In the genomic region with DNA sequence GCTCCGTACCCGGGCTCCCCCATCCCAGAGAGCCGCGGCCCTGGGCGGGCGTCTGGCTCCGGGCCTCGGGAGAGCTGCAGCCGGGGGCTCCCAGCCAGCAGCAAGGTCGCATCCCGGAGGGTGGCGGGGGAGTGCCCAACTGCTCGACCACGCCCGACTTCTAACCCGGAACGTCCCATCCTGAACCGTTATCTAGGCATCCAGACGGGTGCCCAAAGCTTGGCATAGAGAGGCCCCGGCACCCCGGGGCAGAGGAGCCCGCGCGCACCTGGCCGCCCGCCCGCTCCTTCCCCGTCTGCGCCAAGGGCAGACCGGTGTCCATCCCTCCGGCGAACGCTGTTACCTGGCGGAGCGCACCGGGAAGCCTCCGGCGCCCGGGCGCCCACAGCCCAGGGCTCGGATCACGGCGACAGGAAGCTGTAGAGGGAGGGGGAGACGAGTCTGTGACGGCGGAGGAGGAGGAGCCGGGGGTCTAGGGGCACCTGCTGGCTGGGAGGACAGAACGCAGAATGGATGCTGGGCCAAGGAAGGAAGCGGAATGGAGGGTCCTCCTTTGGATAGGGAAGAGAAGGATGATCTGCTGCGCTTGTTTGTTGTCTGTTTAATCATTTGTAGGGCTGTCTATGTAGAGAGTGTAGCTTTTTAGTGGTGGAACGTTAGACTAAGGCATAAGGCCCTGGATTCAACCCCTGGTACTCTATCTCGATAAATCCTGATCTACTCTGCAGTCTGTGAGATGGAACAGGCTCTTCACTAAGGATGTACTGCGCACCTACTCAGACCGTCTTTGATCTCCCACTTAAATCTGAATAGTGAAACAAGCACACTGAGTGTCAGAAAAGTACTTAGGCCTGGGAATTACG, we compare ENCODE assay signal across 8 mouse cellular contexts. TPM values are rescaled to one million over a fixed set of nuclear protein-coding genes. Genes with fewer than 3 reads are reported as not detected.
A peak's percentile ranks its signal among the peaks of the same experiment; 100 is the strongest.
DNase-seq lines count a peak whose midpoint lies in the region; ATAC-seq and TF ChIP-seq lines count a peak whose summit lies in the region.

A gene (minus strand): TSS at position 437 of the 863 bp plus-strand sequence.

- peak; percentile 88 for ATAC-seq in heart, embryonic 14.5 days (ENCODE audit: insufficient number of reproducible peaks, insufficient read depth, low FRiP score, low read depth)
- peak; percentile 66; the same call in 1 of the 2 replicates for ATAC-seq in kidney, postnatal 0 days (replicated peaks; ENCODE audit: low FRiP score, low read depth)
- peak; percentile 99 for ATAC-seq in liver, embryonic 13.5 days (ENCODE audit: low read depth)
- ATAC-seq in neural tube, embryonic 13.5 days (ENCODE audit: low read depth): peak; percentile 97

- H3K27me3 ChIP-seq in forebrain, embryonic 10.5 days (ENCODE audit: poor library complexity, severe bottlenecking): no peaks in the 10 kb centered on the region; the same call in 1 of the 2 replicates
- H3K27me3 ChIP-seq in heart, embryonic 14.5 days (ENCODE audit: control insufficient read depth, insufficient read depth, low read length): no peaks in the 10 kb centered on the region
- no peaks in the 10 kb centered on the region for H3K27me3 ChIP-seq in kidney, postnatal 0 days (ENCODE audit: insufficient read depth, low read length)
- H3K27me3 ChIP-seq in liver, embryonic 13.5 days: peaks cover 87% of the 10 kb centered on the region
- H3K27me3 ChIP-seq in neural tube, embryonic 13.5 days: no peaks in the 10 kb centered on the region

- H3K9ac ChIP-seq in ES-E14 (ENCODE audit: insufficient read depth, low read depth, low read length, poor library complexity, severe bottlenecking): peak within 1 kb of the TSS; percentile 64
- H3K9ac ChIP-seq in heart, embryonic 14.5 days (ENCODE audit: low read length): peak within 1 kb of the TSS; percentile 89
- H3K9ac ChIP-seq in kidney, postnatal 0 days (ENCODE audit: low read depth, low read length): peak within 1 kb of the TSS; percentile 73
- peak within 1 kb of the TSS; percentile 75 for H3K9ac ChIP-seq in liver, embryonic 13.5 days
- peak within 1 kb of the TSS; percentile 93 for H3K9ac ChIP-seq in neural tube, embryonic 13.5 days

- peak within 1 kb of the TSS; percentile 70 to 94 for H3K4me3 ChIP-seq in ES-E14 (ENCODE audit: insufficient read depth in 1 of 2, low read depth in 1 of 2, low read length in 2 of 2, poor library complexity in 1 of 2, severe bottlenecking in 1 of 2)
- peak within 1 kb of the TSS; percentile 71 for H3K4me3 ChIP-seq in forebrain, embryonic 10.5 days
- H3K4me3 ChIP-seq in heart, embryonic 14.5 days (ENCODE audit: control insufficient read depth in 1 of 2, insufficient read depth in 1 of 2, low read depth in 1 of 2, low read length in 2 of 2): peak within 1 kb of the TSS; percentile 75 to 82
- H3K4me3 ChIP-seq in kidney, postnatal 0 days (replicated peaks; ENCODE audit: low read depth, low read length): peak within 1 kb of the TSS; percentile 66
- peak within 1 kb of the TSS; percentile 67 for H3K4me3 ChIP-seq in liver, embryonic 13.5 days (replicated peaks)
- peak within 1 kb of the TSS; percentile 85 for H3K4me3 ChIP-seq in neural tube, embryonic 13.5 days

- TF ChIP-seq CTCF in kidney, postnatal 0 days (IDR thresholded peaks at IDR 0.05; ENCODE audit: low read depth): no peak; the same call in 1 of the 2 replicates

- DNase-seq in ES-E14 (ENCODE audit: low read depth, low spot score): peak; percentile 67
- DNase-seq in c-Kit-positive CD71-positive TER-119-negative erythroid progenitor cells, embryonic 14.5 days (ENCODE audit: low read depth): peak; percentile 67
- peak; percentile 74 for DNase-seq in forebrain, embryonic 10.5 days (ENCODE audit: extremely low spot score, low spot score)
- DNase-seq in kidney, postnatal 0 days (ENCODE audit: low spot score): peak; percentile 83
- DNase-seq in liver, embryonic 13.5 days: peak; percentile 81
- peak; percentile 26 for DNase-seq in thymus, postnatal 14 days

- H3K4me2 ChIP-seq in heart, embryonic 14.5 days (ENCODE audit: low read length): peak within 1 kb of the TSS; percentile 65
- H3K4me2 ChIP-seq in kidney, postnatal 0 days (ENCODE audit: low read length): peak within 1 kb of the TSS; percentile 85
- peak within 1 kb of the TSS; percentile 88 for H3K4me2 ChIP-seq in liver, embryonic 13.5 days
- peak within 1 kb of the TSS; percentile 79 for H3K4me2 ChIP-seq in neural tube, embryonic 13.5 days

- H3K4me1 ChIP-seq in ES-E14 (ENCODE audit: control insufficient read depth in 2 of 2, insufficient read depth in 2 of 2, low read length in 2 of 2, poor library complexity in 1 of 2): peaks cover 0 to 2% of the 10 kb centered on the region in 2 experiments; a peak in 1 of 4 replicates
- H3K4me1 ChIP-seq in forebrain, embryonic 10.5 days: peaks cover 22% of the 10 kb centered on the region
- H3K4me1 ChIP-seq in heart, embryonic 14.5 days (ENCODE audit: control insufficient read depth in 2 of 2, insufficient read depth in 2 of 2, low read length in 2 of 2): peaks cover 0 to 16% of the 10 kb centered on the region in 2 experiments; a peak in 2 of 4 replicates
- H3K4me1 ChIP-seq in kidney, postnatal 0 days (replicated peaks; ENCODE audit: insufficient read depth, low read length): peaks cover 3% of the 10 kb centered on the region; the same call in 1 of the 2 replicates
- H3K4me1 ChIP-seq in liver, embryonic 13.5 days (replicated peaks): peaks cover 33% of the 10 kb centered on the region
- peaks cover 16% of the 10 kb centered on the region for H3K4me1 ChIP-seq in neural tube, embryonic 13.5 days (replicated peaks)

- in situ Hi-C loops in ES-E14 (cut with MboI; ENCODE audit: low sequenced_read_pairs in 2 of 2, unreplicated experiment in 2 of 2): no loop called here

- H3K36me3 ChIP-seq in ES-E14 (ENCODE audit: control insufficient read depth, insufficient read depth, low read length, poor library complexity, severe bottlenecking): peaks cover 3% of the 10 kb centered on the region; the same call in 1 of the 2 replicates
- peaks cover 8% of the 10 kb centered on the region for H3K36me3 ChIP-seq in forebrain, embryonic 10.5 days (replicated peaks)
- peaks cover 12% of the 10 kb centered on the region for H3K36me3 ChIP-seq in heart, embryonic 14.5 days (ENCODE audit: control insufficient read depth, insufficient read depth, low read length)
- H3K36me3 ChIP-seq in kidney, postnatal 0 days (ENCODE audit: insufficient read depth, low read length): no peaks in the 10 kb centered on the region
- no peaks in the 10 kb centered on the region for H3K36me3 ChIP-seq in liver, embryonic 13.5 days
- peaks cover 8% of the 10 kb centered on the region for H3K36me3 ChIP-seq in neural tube, embryonic 13.5 days

- no peaks in the 10 kb centered on the region for H3K9me3 ChIP-seq in ES-E14 (ENCODE audit: control insufficient read depth, insufficient read depth, low read depth, low read length)
- H3K9me3 ChIP-seq in forebrain, embryonic 10.5 days: no peaks in the 10 kb centered on the region
- H3K9me3 ChIP-seq in heart, embryonic 14.5 days (ENCODE audit: control insufficient read depth, low read length): no peaks in the 10 kb centered on the region
- H3K9me3 ChIP-seq in kidney, postnatal 0 days (replicated peaks; ENCODE audit: low read length): no peaks in the 10 kb centered on the region
- H3K9me3 ChIP-seq in liver, embryonic 13.5 days (replicated peaks): no peaks in the 10 kb centered on the region
- H3K9me3 ChIP-seq in neural tube, embryonic 13.5 days: no peaks in the 10 kb centered on the region

- no peak within 1 kb of the TSS for H3K27ac ChIP-seq in ES-E14 (ENCODE audit: insufficient read depth, low read depth, low read length, poor library complexity, severe bottlenecking)
- peak within 1 kb of the TSS; percentile 85 for H3K27ac ChIP-seq in forebrain, embryonic 10.5 days
- peak within 1 kb of the TSS; percentile 60 to 70 for H3K27ac ChIP-seq in heart, embryonic 14.5 days (replicated peaks in 1 of 2; ENCODE audit: control insufficient read depth in 1 of 2, insufficient read depth in 1 of 2, low read depth in 2 of 2, low read length in 2 of 2)
- H3K27ac ChIP-seq in kidney, postnatal 0 days: peak within 1 kb of the TSS; percentile 71
- peak within 1 kb of the TSS; percentile 85 for H3K27ac ChIP-seq in liver, embryonic 13.5 days
- H3K27ac ChIP-seq in neural tube, embryonic 13.5 days (replicated peaks): peak within 1 kb of the TSS; percentile 67

- 3% methylated on average over 55 of the region's 55 CpGs for WGBS in forebrain, embryonic 10.5 days
- 5% methylated on average over 55 of the region's 55 CpGs for WGBS in heart, embryonic 14.5 days
- 4% methylated on average over 55 of the region's 55 CpGs for WGBS in kidney, postnatal 0 days
- WGBS in liver, embryonic 13.5 days (ENCODE audit: insufficient replicate concordance): 5% methylated on average over 55 of the region's 55 CpGs
- 4% methylated on average over 55 of the region's 55 CpGs for WGBS in neural tube, embryonic 13.5 days

TF ChIP-seq in ES-E14, 5 proteins besides CTCF, POLR2A, EP300 and RAD21:
- TF ChIP-seq HCFC1 (IDR thresholded peaks at IDR 0.05; ENCODE audit: borderline replicate concordance, insufficient read depth, low read length) (peak; percentile 61; the same call in 1 of the 2 replicates), ZC3H11A (IDR thresholded peaks at IDR 0.05; ENCODE audit: borderline replicate concordance, low read depth, low read length) (no peak)

RNA-seq across cellular contexts. Expression of the gene that starts here (rescaled TPM):
- total RNA-seq in ES-E14 (2012; rRNA removed): 5.1 and 5.2 TPM in 2 replicates
- polyA plus RNA-seq in forebrain, embryonic 10.5 days (2016; fragmentation: Nextera tagmentation; extraction: Ambion mirVana): 11.4 and 12.9 TPM in 2 replicates
- polyA plus RNA-seq in heart, embryonic 14.5 days (2014; fragmentation: Nextera tagmentation; extraction: Ambion mirVana): 15.1 and 17.2 TPM in 2 replicates
- 9.3 and 10.6 TPM in 2 replicates for polyA plus RNA-seq in kidney, postnatal 0 days (2015; fragmentation: Nextera tagmentation; extraction: Ambion mirVana)
- polyA plus RNA-seq in liver, embryonic 13.5 days (2015; fragmentation: Nextera tagmentation; extraction: Ambion mirVana): 0.64 and 0.73 TPM in 2 replicates
- 12.9 and 13.2 TPM in 2 replicates for polyA plus RNA-seq in neural tube, embryonic 13.5 days (2015; fragmentation: Nextera tagmentation; extraction: Ambion mirVana)

Comparison
In these comparisons a context has a peak if more than half of its experiments do, and no peak if none do; other contexts are left out.
1. Peak in DNase-seq, ATAC-seq, H3K4me3 ChIP-seq, H3K27ac ChIP-seq, H3K9ac ChIP-seq and H3K4me2 ChIP-seq in liver, embryonic 13.5 days; RNA of the gene not detected or under 1 TPM.
2. DNase-seq: peak in every context shown above with its lines; median percentile 83 in kidney, postnatal 0 days; 81 in liver, embryonic 13.5 days; 74 in forebrain, embryonic 10.5 days; 67 in ES-E14; 67 in c-Kit-positive CD71-positive TER-119-negative erythroid progenitor cells, embryonic 14.5 days; 26 in thymus, postnatal 14 days.